Mouse (Mus musculus): Measurements from ENCODE around the gene Klf11.
"Not testable (repeated sequence)": the region's sequence is repeated elsewhere in the genome, so short reads cannot be mapped to it uniquely, and the experiment has no call there.

Gene Klf11

GRCm38 (mm10) chr12:24651063-24651557 lies at the start of gene Klf11:
Klf11 (plus strand) TSS chr12:24651274.
- peak; percentile 95 for DNase-seq (ENCODE audit: low spot score)

- DNase-seq (ENCODE audit: low spot score): peak; percentile 34
Measured at GRCm38 (mm10) chr12:24603266-24603665, 47.8 kb upstream of the Klf11 start.

GRCm38 (mm10) chr12:24606166-24606565 lies 44.9 kb upstream of the Klf11 start:
- no peak for DNase-seq (ENCODE audit: low spot score)

- no peak for DNase-seq (ENCODE audit: low spot score)
Measured at GRCm38 (mm10) chr12:24612591-24612990, 38.5 kb upstream of the Klf11 start.

- no peak for DNase-seq (ENCODE audit: low spot score)
Measured at GRCm38 (mm10) chr12:24614452-24615075, 36.5 kb upstream of the Klf11 start.

GRCm38 (mm10) chr12:24615140-24615539 lies 35.9 kb upstream of the Klf11 start:
- DNase-seq (ENCODE audit: low spot score): no peak

GRCm38 (mm10) chr12:24619436-24619835 lies 31.6 kb upstream of the Klf11 start:
- no peak for DNase-seq (ENCODE audit: low spot score)

GRCm38 (mm10) chr12:24623486-24624251 lies 27.4 kb upstream of the Klf11 start:
- no peak for DNase-seq (ENCODE audit: low spot score)

- no peak for DNase-seq (ENCODE audit: low spot score)
Measured at GRCm38 (mm10) chr12:24626401-24626800, 24.7 kb upstream of the Klf11 start.

- no peak for DNase-seq (ENCODE audit: low spot score)
Measured at GRCm38 (mm10) chr12:24627215-24627614, 23.9 kb upstream of the Klf11 start.

- DNase-seq (ENCODE audit: low spot score): no peak
Measured at GRCm38 (mm10) chr12:24630220-24630619, 20.9 kb upstream of the Klf11 start.

GRCm38 (mm10) chr12:24632404-24632803 lies 18.7 kb upstream of the Klf11 start:
- DNase-seq (ENCODE audit: low spot score): no peak

GRCm38 (mm10) chr12:24633753-24634191 lies 17.3 kb upstream of the Klf11 start:
- DNase-seq (ENCODE audit: low spot score): no peak

GRCm38 (mm10) chr12:24634212-24634611 lies 16.9 kb upstream of the Klf11 start:
- no peak for DNase-seq (ENCODE audit: low spot score)

GRCm38 (mm10) chr12:24634648-24635047 lies 16.4 kb upstream of the Klf11 start:
- no peak for DNase-seq (ENCODE audit: low spot score)

GRCm38 (mm10) chr12:24638787-24639186 lies 12.3 kb upstream of the Klf11 start:
- DNase-seq (ENCODE audit: low spot score): not testable (repeated sequence)

- DNase-seq (ENCODE audit: low spot score): peak; percentile 56
Measured at GRCm38 (mm10) chr12:24642370-24642802, 8.7 kb upstream of the Klf11 start.

- DNase-seq (ENCODE audit: low spot score): no peak
Measured at GRCm38 (mm10) chr12:24644125-24644571, 6.9 kb upstream of the Klf11 start.

GRCm38 (mm10) chr12:24645901-24646300 lies 5.2 kb upstream of the Klf11 start:
- DNase-seq (ENCODE audit: low spot score): no peak

- no peak for DNase-seq (ENCODE audit: low spot score)
Measured at GRCm38 (mm10) chr12:24648094-24648493, 3.0 kb upstream of the Klf11 start.

GRCm38 (mm10) chr12:24650415-24651062 lies 535 bp upstream of the Klf11 start:
- DNase-seq (ENCODE audit: low spot score): no peak

GRCm38 (mm10) chr12:24651642-24652342 lies 718 bp downstream of the Klf11 start:
- peak; percentile 93 for DNase-seq (ENCODE audit: low spot score)
